Mouse (Mus musculus): ENCODE results near the gene Ksr1. TPM values are rescaled to one million over a fixed set of nuclear protein-coding genes. Genes with fewer than 3 reads are reported as not detected.

Ksr1 gene
- polyA plus RNA-seq, 1 experiment from 2014 or later, result 4.9 TPM

DNA sequence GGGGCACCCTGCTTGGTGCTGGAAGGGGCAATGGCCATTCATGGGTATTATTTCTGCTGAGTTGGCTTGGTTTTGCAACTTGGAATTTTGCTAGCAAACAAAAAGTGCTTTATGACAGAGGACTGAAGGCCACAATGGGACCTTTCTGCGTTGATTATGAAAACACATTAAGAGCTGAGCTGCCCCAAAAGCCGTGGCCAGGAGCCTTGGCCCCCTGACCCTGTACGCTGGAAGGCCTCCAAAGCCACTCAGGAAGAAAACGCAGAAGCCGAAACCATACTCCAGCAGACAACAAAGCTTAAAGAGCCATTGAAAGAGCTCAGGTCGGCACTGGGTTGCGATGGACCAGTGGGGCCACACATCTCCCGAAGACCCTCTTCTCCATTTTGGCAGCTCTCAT, 47.2 kb downstream of the Ksr1 start:
- 34% methylated on average over 8 of the region's 8 CpGs for WGBS
- peaks cover 21% of the 10 kb centered on the region for H3K4me1 ChIP-seq
- no peak overlapping the region for H3K27ac ChIP-seq (replicated peaks)
- no peaks in the 10 kb centered on the region for H3K36me3 ChIP-seq
- H3K4me3 ChIP-seq, result no peak overlapping the region
- H3K9ac ChIP-seq (replicated peaks), result no peak overlapping the region
- no peak overlapping the region for H3K4me2 ChIP-seq (replicated peaks)
- no peak for ATAC-seq (replicated peaks)
- no peaks in the 10 kb centered on the region for H3K9me3 ChIP-seq
- no peaks in the 10 kb centered on the region for H3K27me3 ChIP-seq

DNA sequence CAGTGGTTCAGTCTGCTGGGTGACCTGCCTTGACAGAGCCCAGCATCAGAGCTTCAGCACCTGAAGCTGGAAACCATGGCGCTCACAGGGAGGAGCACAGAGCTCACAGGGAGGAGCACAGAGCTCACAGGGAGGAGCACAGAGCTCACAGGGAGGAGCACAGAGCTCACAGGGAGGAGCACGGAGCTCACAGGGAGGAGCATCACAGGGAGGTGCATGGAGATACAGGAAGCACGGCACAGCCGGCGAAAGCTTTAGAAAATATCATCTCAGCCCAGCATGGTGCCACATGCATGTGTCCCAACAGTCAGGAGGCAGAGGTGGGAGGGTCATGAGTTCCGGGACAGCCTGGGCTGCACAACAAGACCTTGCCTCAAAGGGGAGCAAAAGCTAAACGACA, 48.5 kb downstream of the Ksr1 start:
- no peak overlapping the region for H3K27ac ChIP-seq (replicated peaks)
- WGBS, result 71% methylated on average over 7 of the region's 7 CpGs
- ATAC-seq (replicated peaks), result no peak

DNA sequence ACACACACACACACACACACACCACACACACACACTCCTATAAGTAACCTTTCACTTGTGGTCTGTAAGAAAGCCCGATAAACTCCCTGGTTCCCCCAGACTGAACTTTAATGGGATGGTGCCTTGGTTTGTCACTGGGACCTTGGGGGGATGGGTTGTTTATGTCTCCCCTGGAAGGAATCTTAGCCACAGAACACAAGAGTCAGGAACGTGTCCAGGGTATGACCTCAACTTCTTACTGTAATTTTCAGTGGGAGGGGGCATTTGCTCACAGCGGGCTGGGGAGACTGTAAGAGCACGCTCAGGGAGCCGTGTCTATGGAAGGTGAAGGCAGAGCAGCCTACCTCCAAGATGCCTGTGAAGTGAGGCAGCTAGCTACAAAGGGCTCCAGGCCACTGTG, 49.5 kb downstream of the Ksr1 start:
- no peak for ATAC-seq (replicated peaks)
- Histone ChIP-seq H3K27ac (replicated peaks) (no peak overlapping the region), H3K4me1 (peaks cover 21% of the 10 kb centered on the region), H3K9ac (replicated peaks) (no peak overlapping the region), H3K9me3 (no peaks in the 10 kb centered on the region), H3K36me3 (no peaks in the 10 kb centered on the region), H3K4me3 (no peak overlapping the region), H3K4me2 (replicated peaks) (no peak overlapping the region), H3K27me3 (no peaks in the 10 kb centered on the region)
- WGBS, result 77% methylated on average over 5 of the region's 5 CpGs

More for the DNA sequence above, 48.5 kb downstream of the Ksr1 start:
- Histone ChIP-seq H3K4me3 (no peak overlapping the region), H3K27me3 (no peaks in the 10 kb centered on the region), H3K4me2 (replicated peaks) (no peak overlapping the region), H3K9me3 (no peaks in the 10 kb centered on the region), H3K4me1 (peaks cover 21% of the 10 kb centered on the region), H3K9ac (replicated peaks) (no peak overlapping the region), H3K36me3 (no peaks in the 10 kb centered on the region)

DNA sequence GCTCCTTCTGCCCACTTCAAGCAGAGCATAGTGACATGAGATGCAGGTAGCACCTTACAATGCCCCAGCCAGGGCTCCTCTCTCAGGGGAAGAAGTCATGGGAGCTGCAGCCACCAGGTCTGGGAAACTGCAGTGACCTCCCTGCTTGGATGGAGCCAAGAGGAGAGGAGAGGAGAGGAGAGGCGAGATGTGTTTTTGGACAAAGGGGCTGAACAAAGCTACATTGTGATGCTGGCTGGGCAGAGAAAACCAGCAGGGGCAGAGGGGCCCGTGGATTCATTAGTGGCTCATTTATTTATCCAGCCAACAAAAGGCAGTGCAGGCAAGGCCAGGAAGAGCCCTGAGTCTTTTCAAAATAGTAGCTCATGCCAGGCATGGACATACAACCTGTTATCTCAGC, 50.5 kb downstream of the Ksr1 start:
- ATAC-seq (replicated peaks), result no peak
- Histone ChIP-seq H3K27ac (replicated peaks) (peak overlapping the region; percentile 43), H3K4me2 (replicated peaks) (no peak overlapping the region), H3K4me1 (peaks cover 21% of the 10 kb centered on the region), H3K27me3 (no peaks in the 10 kb centered on the region), H3K9ac (replicated peaks) (0 out of 2 replicates have a peak overlapping the region, but pooled peaks have one; percentile 4), H3K36me3 (no peaks in the 10 kb centered on the region), H3K4me3 (no peak overlapping the region), H3K9me3 (no peaks in the 10 kb centered on the region)
- WGBS, result 0% methylated on average over 2 of the region's 2 CpGs

DNA sequence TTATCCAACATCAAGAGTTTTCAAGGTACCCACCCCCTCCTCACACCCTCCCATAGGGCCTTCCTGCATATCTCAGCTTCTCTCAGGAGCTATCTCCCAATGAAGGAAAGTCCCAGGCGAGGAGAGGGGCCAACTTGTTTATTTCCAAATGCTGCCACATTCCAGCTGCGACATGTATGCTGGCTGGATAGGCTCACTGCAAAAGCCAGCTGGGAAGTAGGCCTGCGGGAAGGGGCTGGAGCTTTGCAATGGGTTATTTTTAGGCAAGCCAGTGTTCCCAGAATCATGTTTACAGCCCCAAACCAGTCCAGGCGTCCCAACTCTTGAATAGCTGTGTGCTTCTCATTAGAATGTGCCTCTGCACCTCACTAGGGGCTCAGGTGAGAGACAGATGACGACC, 51.5 kb downstream of the Ksr1 start:
- Histone ChIP-seq H3K27me3 (no peaks in the 10 kb centered on the region), H3K36me3 (no peaks in the 10 kb centered on the region), H3K27ac (replicated peaks) (peak overlapping the region; percentile 43; the same call in 1 of the 2 replicates), H3K9me3 (no peaks in the 10 kb centered on the region), H3K4me3 (no peak overlapping the region), H3K9ac (replicated peaks) (no peak overlapping the region), H3K4me2 (replicated peaks) (no peak overlapping the region), H3K4me1 (peaks cover 26% of the 10 kb centered on the region)
- ATAC-seq (replicated peaks), result no peak
- WGBS, result 46% methylated on average over 5 of the region's 5 CpGs

DNA sequence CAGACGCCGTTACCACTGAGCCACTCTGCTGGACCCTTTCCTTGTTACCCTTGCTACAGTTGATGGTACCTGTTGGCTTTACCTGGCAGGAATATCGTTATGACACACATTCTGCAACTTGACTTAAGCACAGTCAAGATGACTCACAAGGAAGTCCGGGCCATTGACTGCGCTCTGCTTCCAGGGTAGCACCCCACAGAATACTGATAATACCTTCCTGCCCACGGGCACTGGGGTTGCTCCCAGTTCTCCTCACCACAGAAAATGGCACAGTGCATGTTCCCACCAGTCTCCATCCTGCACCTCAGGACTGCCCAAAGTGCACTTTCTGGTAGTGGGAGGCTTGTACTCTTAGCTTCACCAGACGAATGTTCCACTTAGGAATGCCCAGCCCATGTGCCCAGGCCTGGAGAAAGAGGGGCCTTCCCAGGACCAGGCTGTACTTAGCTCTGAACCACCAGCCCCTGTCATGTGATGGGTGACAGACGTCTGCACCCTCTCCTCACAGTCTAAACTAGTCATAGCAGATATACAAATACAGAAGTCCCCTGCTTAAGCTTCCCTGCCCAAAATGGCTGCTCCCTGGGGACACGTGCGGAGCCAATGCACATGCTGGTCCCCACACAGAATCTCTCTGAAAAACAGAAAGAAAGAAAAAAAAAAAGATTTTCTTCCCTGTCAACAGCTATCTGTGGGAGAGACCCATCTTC, 52.1 kb downstream of the Ksr1 start:
- Histone ChIP-seq H3K4me2 (replicated peaks) (no peak overlapping the region), H3K36me3 (no peaks in the 10 kb centered on the region), H3K4me1 (peaks cover 30% of the 10 kb centered on the region), H3K27me3 (no peaks in the 10 kb centered on the region), H3K27ac (replicated peaks) (peak overlapping the region; percentile 43; the same call in 1 of the 2 replicates), H3K9ac (replicated peaks) (no peak overlapping the region), H3K9me3 (no peaks in the 10 kb centered on the region), H3K4me3 (no peak overlapping the region)
- 88% methylated on average over 10 of the region's 10 CpGs for WGBS
- ATAC-seq (replicated peaks), result no peak

DNA sequence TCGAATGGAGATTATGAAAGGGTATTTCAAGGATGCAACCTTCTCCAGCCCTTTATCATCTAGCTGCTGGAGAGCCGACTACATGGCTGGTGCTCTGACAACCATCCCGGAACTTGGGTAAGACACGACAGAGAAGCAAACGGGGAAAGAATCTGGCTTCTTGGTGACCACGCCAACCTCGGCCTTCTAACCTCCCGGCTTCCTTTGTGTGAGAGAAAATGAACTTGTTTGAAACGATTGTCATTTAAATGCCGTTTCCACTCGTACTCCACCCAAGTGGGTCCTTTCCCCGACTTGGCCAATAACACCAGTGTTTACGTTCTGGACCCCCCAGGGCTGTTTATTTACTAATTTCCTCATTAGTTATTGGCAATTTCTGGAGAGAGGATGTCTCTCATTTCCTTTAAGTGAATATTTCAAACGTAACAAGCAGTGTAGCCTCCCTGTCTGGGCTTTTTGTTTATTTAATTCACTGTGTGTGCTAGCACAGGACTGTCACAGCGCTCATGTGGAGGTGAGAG, 52.8 kb downstream of the Ksr1 start:
- H3K4me2 ChIP-seq (replicated peaks), result no peak overlapping the region
- H3K36me3 ChIP-seq, result no peaks in the 10 kb centered on the region
- H3K27me3 ChIP-seq, result no peaks in the 10 kb centered on the region
- no peak overlapping the region for H3K27ac ChIP-seq (replicated peaks)
- H3K9ac ChIP-seq (replicated peaks), result no peak overlapping the region
- H3K4me3 ChIP-seq, result no peak overlapping the region
- H3K4me1 ChIP-seq, result peaks cover 31% of the 10 kb centered on the region
- ATAC-seq (replicated peaks), result no peak
- no peaks in the 10 kb centered on the region for H3K9me3 ChIP-seq
- WGBS, result 49% methylated on average over 15 of the region's 15 CpGs

DNA sequence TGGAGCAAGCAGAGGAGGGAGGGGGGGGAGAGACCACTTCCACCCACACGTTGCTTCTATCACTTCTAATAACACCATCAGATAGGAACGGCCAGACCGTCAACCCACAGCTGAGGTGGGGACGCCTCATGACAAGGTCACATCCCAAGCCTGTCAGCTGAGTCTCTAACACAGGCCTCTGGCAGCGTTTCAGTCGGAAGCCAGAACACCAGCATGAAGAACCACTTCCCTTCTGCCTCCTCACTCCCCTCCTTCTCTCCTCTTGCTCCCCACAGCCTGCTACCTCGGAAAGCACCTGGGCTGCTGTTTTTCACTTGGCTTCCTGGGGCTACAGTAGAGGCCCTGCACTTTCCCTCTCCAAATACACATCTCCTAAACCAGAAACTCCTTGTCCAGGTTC, 53.4 kb downstream of the Ksr1 start:
- H3K4me1 ChIP-seq, result peaks cover 31% of the 10 kb centered on the region
- no peak overlapping the region for H3K4me2 ChIP-seq (replicated peaks)
- WGBS, result 86% methylated on average over 7 of the region's 7 CpGs
- no peaks in the 10 kb centered on the region for H3K9me3 ChIP-seq
- no peak overlapping the region for H3K9ac ChIP-seq (replicated peaks)
- no peak for ATAC-seq (replicated peaks)
- H3K36me3 ChIP-seq, result no peaks in the 10 kb centered on the region
- no peak overlapping the region for H3K27ac ChIP-seq (replicated peaks)
- H3K27me3 ChIP-seq, result no peaks in the 10 kb centered on the region
- H3K4me3 ChIP-seq, result no peak overlapping the region

DNA sequence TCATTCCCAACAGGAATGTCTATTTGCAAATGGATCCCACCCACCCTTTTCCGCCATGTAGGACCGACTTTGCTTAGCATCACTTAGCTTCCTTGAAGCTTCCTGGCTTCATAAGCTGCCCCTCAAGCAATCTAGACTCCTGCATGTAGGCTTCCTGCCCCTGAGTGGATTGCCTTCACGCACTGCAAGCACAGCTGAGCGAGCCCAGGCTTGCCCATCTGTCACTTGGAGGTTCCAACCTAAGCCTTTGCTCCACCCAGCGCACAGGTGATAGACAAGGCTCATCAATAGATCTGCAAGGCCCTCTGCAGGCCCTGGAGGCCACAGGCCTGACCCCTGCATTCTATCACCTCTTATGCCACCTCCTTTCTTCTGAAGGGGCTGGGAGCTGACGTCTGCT, 54.0 kb downstream of the Ksr1 start:
- no peaks in the 10 kb centered on the region for H3K9me3 ChIP-seq
- 91% methylated on average over 6 of the region's 6 CpGs for WGBS
- no peak overlapping the region for H3K9ac ChIP-seq (replicated peaks)
- H3K27ac ChIP-seq (replicated peaks), result no peak overlapping the region
- H3K4me2 ChIP-seq (replicated peaks), result no peak overlapping the region
- H3K4me3 ChIP-seq, result no peak overlapping the region
- no peak for ATAC-seq (replicated peaks)
- no peaks in the 10 kb centered on the region for H3K27me3 ChIP-seq
- peaks cover 31% of the 10 kb centered on the region for H3K4me1 ChIP-seq
- no peaks in the 10 kb centered on the region for H3K36me3 ChIP-seq

DNA sequence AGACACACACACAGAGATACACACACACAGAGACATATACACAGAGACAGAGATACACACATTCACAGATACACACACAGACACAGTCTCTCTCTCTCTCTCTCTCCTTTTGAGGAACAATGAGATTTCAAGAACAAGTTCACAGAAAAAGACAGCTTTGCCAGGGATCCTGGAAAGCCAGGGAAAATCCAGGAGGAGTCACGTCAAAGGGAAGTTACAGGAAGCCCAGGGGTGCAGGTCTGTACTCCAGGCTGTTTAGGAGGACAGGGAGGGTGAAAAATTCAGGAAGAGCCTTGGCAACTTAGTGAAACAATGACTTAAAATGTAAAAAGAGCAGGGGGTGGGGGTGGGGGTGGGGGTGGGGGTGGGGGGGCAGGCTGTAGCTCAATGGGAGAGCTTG, 56.5 kb downstream of the Ksr1 start:
- no peak for ATAC-seq (replicated peaks)
- WGBS, result 59% methylated on average over 1 of the region's 1 CpGs
- Histone ChIP-seq H3K27ac (replicated peaks) (no peak overlapping the region), H3K4me3 (no peak overlapping the region), H3K9ac (replicated peaks) (no peak overlapping the region), H3K27me3 (no peaks in the 10 kb centered on the region), H3K36me3 (no peaks in the 10 kb centered on the region), H3K9me3 (no peaks in the 10 kb centered on the region), H3K4me2 (replicated peaks) (no peak overlapping the region), H3K4me1 (peaks cover 18% of the 10 kb centered on the region)

DNA sequence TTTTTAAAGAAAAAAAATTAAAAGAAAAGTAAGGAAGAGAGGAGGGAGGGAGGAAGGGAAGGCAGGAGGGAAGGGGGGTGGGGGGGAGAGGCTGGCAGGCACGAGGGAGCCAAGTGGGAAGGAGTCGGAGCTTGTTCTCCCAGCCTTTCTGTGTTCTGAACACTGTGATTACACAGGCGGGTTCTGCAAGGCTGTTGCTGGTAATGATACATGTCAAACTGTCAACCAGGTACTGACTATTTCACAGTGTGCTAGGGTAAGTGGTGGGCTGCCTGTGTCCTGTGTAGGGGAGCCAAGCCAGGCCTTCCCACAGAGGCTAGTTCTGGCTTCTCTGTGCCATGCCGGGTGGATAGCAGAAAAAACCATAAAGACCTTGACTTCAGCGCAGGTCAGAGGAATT, 57.2 kb downstream of the Ksr1 start:
- ATAC-seq (replicated peaks), result 0 out of 2 replicates have a peak, but pooled peaks have one; percentile 55

DNA sequence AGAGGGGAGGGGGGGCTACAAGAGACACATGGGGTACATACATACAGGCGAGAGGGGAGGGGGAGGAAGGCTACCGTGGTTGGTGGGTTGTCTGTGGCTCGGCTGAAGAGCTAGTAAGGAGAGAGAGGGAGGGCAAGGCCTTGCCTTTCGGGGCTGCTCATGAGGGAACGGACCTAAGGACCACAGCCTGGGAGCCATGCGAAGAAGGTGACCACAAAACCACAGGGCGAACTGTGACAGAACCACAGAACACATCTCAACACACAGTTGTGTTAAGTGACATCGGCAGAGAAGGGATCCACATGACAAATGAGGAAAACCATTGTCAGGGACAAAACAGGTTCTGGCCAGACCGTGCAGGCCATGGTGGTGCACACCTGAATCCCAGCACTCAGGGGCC, 57.9 kb downstream of the Ksr1 start:
- Histone ChIP-seq H3K9me3 (no peaks in the 10 kb centered on the region), H3K4me1 (peaks cover 13% of the 10 kb centered on the region; the same call in 1 of the 2 replicates), H3K27ac (replicated peaks) (no peak overlapping the region), H3K4me3 (no peak overlapping the region), H3K4me2 (replicated peaks) (no peak overlapping the region), H3K27me3 (no peaks in the 10 kb centered on the region), H3K36me3 (no peaks in the 10 kb centered on the region), H3K9ac (replicated peaks) (no peak overlapping the region)
- WGBS, result 84% methylated on average over 9 of the region's 9 CpGs
- ATAC-seq (replicated peaks), result no peak

More for the DNA sequence above, 57.2 kb downstream of the Ksr1 start:
- Histone ChIP-seq H3K4me3 (no peak overlapping the region), H3K9ac (replicated peaks) (no peak overlapping the region), H3K27me3 (no peaks in the 10 kb centered on the region), H3K36me3 (no peaks in the 10 kb centered on the region), H3K27ac (replicated peaks) (peak overlapping the region; percentile 34; the same call in 1 of the 2 replicates), H3K4me2 (replicated peaks) (no peak overlapping the region), H3K9me3 (no peaks in the 10 kb centered on the region), H3K4me1 (peaks cover 13% of the 10 kb centered on the region; the same call in 1 of the 2 replicates)
- WGBS, result 41% methylated on average over 5 of the region's 5 CpGs
